Mouse (Mus musculus) embryonic facial prominence, embryonic 14.5 days (tissue): ENCODE data around the gene Cep290. TPM values are rescaled to one million over a fixed set of nuclear protein-coding genes. Genes with fewer than 3 reads are reported as not detected.

ENCODE experiments used
- ATAC-seq: fragments of 200-750 bp; cut with Nextera tagmentation; 2 replicates; pipeline ENCODE4 v1.8.0; 2017; ENCODE audit warnings: low read depth, moderate number of reproducible peaks, moderate TSS enrichment
- DNase-seq: peaks from one replicate; pipeline ENCODE4 v3.0.0-alpha.2; 2015; ENCODE audit warnings: low spot score
- H3K27ac ChIP-seq: fragments of 300-500 bp; sonication (generic); replicated peaks from 2 replicates; pipeline ENCODE4 v1.5.1; 2014; ENCODE audit warnings: low read depth, mild to moderate bottlenecking, low read length, moderate library complexity
- H3K27me3 ChIP-seq: fragments of 300-500 bp; sonication (generic); replicated peaks from 2 replicates; pipeline ENCODE4 v1.6.1; 2014; ENCODE audit warnings: low read length; ENCODE audit not compliant: control insufficient read depth, insufficient read depth
- H3K36me3 ChIP-seq: fragments of 300-500 bp; sonication (generic); 2 replicates; pipeline ENCODE4 v1.6.1; 2014; ENCODE audit warnings: low read length, mixed read lengths; ENCODE audit not compliant: control insufficient read depth, insufficient read depth
- H3K4me1 ChIP-seq: fragments of 300-500 bp; sonication (generic); 2 replicates; pipeline ENCODE4 v1.6.1; 2014; ENCODE audit warnings: antibody characterized with exemption, low read length; ENCODE audit not compliant: control insufficient read depth, insufficient read depth
- H3K4me2 ChIP-seq: fragments of 300-500 bp; sonication (generic); 2 replicates; pipeline ENCODE4 v1.6.1; 2014; ENCODE audit warnings: low read depth, mild to moderate bottlenecking, low read length, moderate library complexity, mixed read lengths
- H3K4me3 ChIP-seq: fragments of 300-500 bp; sonication (generic); 2 replicates; pipeline ENCODE4 v1.5.1; 2014; ENCODE audit warnings: low read depth, mild to moderate bottlenecking, low read length
- H3K9ac ChIP-seq: fragments of 300-500 bp; sonication (generic); 2 replicates; pipeline ENCODE4 v1.6.1; 2014; ENCODE audit warnings: low read depth, mild to moderate bottlenecking, low read length, moderate library complexity, mixed read lengths
- H3K9me3 ChIP-seq: fragments of 300-500 bp; sonication (generic); 2 replicates; pipeline ENCODE4 v1.6.1; 2016; ENCODE audit warnings: low read length; ENCODE audit not compliant: control insufficient read depth
- WGBS: fragments of 180-500 bp; shearing (Covaris S2); extraction: QIAGEN DNeasy Blood & Tissue Kit; methylation state at CpG from one replicate; pipeline ENCODE4 v1.1.7; 2014; 5-methylcytosine and 5-hydroxymethylcytosine counted together
- polyA plus RNA-seq: library from polyadenylated mRNA; unstranded; fragments of >200 nt; fragmentation: Nextera tagmentation; extraction: Ambion mirVana; gene quantifications from 2 replicates; pipeline ENCODE4 v1.2.1, GENCODE M21; 2014

The Cep290 gene
- polyA plus RNA-seq: 5.6 and 6.2 TPM in 2 replicates

DNA sequence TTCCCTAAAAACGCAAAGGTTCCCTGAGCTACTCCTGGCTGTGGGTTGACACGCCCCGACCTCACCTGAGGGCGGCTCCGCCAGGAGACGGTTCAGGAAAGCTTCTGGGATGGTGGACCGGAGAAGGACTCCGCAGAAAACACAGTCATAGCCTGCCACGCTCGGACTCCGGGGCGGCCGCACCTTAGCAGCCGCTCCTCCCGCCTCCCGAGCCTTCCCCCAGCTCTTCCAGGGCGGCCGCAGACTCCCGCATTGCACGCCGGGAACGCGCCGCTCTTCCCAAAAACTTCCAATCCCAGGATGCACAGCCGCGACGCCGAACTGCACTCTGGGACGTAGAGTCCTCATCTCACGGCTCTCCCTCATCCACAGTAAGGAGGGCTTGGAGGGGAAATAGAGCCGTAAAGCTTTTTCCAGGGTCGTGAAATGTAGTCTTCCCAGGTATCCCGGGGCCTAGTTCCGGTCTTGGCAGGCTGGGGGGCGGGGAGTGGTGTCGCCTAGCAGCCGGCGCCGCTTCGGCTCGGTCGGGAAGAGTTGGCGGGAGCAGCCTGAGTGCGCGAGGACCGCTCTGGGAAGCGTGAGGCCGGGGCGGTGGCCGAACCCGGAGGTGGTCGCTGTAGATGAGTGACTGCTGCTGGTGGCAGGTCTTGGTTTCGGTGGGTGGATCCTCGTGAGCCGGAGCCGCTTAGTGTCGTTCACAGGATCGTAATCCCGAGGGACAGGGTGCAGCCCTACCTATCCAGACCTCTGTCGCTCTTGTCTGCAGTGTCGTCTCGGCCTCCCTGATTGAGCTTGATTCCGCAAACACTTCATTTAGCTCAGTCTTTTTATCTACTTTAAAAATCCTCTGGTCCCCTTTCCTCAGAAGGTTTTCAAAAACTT, at the start of gene Cep290, which contains the start of gene Tmtc3:
Gene Cep290, plus strand, starts transcription at position 462 of the 882 bp plus-strand sequence.
Gene Tmtc3, minus strand, starts transcription at position 254 of the 882 bp plus-strand sequence.
- peak within 1 kb of the TSS; percentile 74 for H3K9ac ChIP-seq
- H3K27me3 ChIP-seq: no peaks in the 10 kb centered on the region
- WGBS: under 1% methylated on average over 40 of the region's 63 CpGs
- no peaks in the 10 kb centered on the region for H3K4me1 ChIP-seq
- H3K36me3 ChIP-seq: no peaks in the 10 kb centered on the region; the same call in 1 of the 2 replicates
- no peaks in the 10 kb centered on the region for H3K9me3 ChIP-seq
- H3K27ac ChIP-seq: peak within 1 kb of the TSS; percentile 17
- H3K4me2 ChIP-seq: peak within 1 kb of the TSS; percentile 83
- ATAC-seq (peak; percentile 99), DNase-seq (peak; percentile 99)
- H3K4me3 ChIP-seq: peak within 1 kb of the TSS; percentile 57

DNA sequence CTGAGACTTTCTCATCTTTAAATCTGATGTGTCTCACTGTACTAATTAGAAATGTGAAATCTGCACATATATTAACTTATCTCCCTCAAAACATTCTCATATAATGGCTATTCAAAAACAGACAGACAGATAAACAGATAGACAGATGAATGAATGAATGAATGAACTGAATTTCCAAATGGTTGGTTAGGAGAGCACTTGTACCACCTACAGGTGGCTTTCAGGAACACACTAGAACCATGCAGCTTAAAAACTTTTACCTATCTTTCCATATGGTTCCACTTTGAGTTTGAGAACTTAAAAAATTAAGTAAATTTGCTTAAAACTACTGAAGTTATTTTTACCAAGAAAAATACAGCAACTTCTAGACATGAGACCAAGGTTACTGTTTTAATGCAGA, 38.0 kb upstream of the Cep290 start:
- H3K4me1 ChIP-seq: no peaks in the 10 kb centered on the region
- ATAC-seq (no peak), DNase-seq (no peak)
- no peaks in the 10 kb centered on the region for H3K9me3 ChIP-seq
- H3K4me3 ChIP-seq: no peak overlapping the region
- no peaks in the 10 kb centered on the region for H3K27me3 ChIP-seq
- no peak overlapping the region for H3K4me2 ChIP-seq
- H3K36me3 ChIP-seq: peaks cover 25% of the 10 kb centered on the region
- no peak overlapping the region for H3K9ac ChIP-seq
- no peak overlapping the region for H3K27ac ChIP-seq

DNA sequence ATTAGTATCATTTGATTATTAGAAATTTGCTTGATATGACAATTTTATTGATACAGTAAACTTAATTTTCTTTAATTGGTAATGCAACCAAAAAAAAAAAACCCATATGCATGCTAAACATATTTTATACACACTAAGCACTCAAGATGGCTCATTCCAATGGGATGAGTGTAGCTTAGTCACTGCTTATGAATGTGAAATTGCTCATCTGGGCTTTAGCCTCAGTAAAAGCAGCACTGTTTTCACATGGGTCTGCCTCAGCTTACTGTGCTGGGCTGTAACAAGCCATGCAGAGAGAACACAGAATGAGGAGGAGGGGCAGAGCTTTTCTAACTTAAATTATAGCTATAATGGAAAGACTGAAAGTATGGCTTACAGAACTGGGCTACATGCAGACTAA, 26.8 kb upstream of the Cep290 start:
- Histone ChIP-seq H3K27me3 (no peaks in the 10 kb centered on the region), H3K9me3 (no peaks in the 10 kb centered on the region), H3K36me3 (peaks cover 32% of the 10 kb centered on the region), H3K4me1 (no peaks in the 10 kb centered on the region), H3K4me2 (no peak overlapping the region), H3K27ac (no peak overlapping the region), H3K9ac (no peak overlapping the region), H3K4me3 (no peak overlapping the region)
- no peak for ATAC-seq
- no peak for DNase-seq

DNA sequence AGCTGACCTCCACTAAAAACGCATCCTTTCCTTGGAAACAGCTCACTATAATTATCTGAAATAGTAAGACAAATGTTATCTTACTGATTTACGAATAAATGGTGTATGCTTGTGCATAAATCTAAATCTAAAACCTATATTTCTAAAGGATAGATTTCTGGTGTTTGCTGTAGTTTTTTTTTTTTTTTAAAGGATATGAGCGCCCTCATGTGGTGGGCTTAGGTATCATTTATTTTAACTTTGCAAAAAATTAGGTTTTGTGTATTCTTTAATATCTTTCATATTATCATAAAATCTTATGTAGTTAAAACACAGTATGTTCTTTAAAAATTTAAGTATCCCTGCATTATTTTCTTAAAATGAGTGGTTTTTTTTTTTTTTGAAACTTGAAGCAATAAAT, 12.3 kb upstream of the Cep290 start:
- ATAC-seq: no peak
- no peak for DNase-seq
- no peak overlapping the region for H3K9ac ChIP-seq
- H3K4me3 ChIP-seq: no peak overlapping the region
- H3K36me3 ChIP-seq: peaks cover 42% of the 10 kb centered on the region
- H3K4me1 ChIP-seq: no peaks in the 10 kb centered on the region
- no peak overlapping the region for H3K4me2 ChIP-seq
- H3K27me3 ChIP-seq: no peaks in the 10 kb centered on the region
- H3K27ac ChIP-seq: no peak overlapping the region
- no peaks in the 10 kb centered on the region for H3K9me3 ChIP-seq
- whole genome bisulfite sequencing: 48% methylated on average over 3 of the region's 3 CpGs

DNA sequence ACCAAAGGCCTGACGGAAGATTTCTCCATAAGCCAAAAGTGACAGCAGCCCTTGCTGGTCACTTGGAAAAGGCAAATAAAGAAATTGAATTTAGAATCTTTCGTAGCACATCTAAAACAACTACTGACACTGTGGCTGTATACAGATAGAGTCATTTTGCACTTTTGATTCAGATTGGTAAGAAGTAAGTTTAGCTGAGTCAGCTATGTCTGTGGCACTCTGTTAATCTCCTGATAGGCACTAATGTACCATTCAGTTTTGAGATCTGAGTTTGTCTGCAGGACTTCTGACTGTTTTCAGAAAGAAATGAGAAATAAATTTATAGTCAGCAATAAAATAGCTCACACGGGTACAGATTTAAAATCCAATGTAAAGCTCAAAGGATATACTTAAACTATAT, 7.8 kb upstream of the Cep290 start:
- Histone ChIP-seq H3K4me2 (no peak overlapping the region), H3K36me3 (peaks cover 20% of the 10 kb centered on the region; the same call in 1 of the 2 replicates), H3K27ac (no peak overlapping the region), H3K4me1 (no peaks in the 10 kb centered on the region), H3K9ac (no peak overlapping the region), H3K4me3 (no peak overlapping the region), H3K27me3 (no peaks in the 10 kb centered on the region), H3K9me3 (no peaks in the 10 kb centered on the region)
- DNase-seq (no peak), ATAC-seq (no peak)
- WGBS: 93% methylated on average over 3 of the region's 3 CpGs

- peak overlapping the region; percentile 17 for H3K27ac ChIP-seq
These were observed 659 bp upstream of the Cep290 start for GRCm38 (mm10) chr10:100486701-100487096.

GRCm38 (mm10) chr10:100491916-100492315, 4.6 kb downstream of the Cep290 start:
- no peak for DNase-seq
- 90% methylated on average over 7 of the region's 7 CpGs for WGBS
- H3K4me3 ChIP-seq: no peak overlapping the region
- H3K36me3 ChIP-seq: peaks cover 19% of the 10 kb centered on the region
- no peak for ATAC-seq
- H3K4me1 ChIP-seq: no peaks in the 10 kb centered on the region
- no peaks in the 10 kb centered on the region for H3K9me3 ChIP-seq
- H3K27me3 ChIP-seq: no peaks in the 10 kb centered on the region
- no peak overlapping the region for H3K9ac ChIP-seq
- no peak overlapping the region for H3K4me2 ChIP-seq
- H3K27ac ChIP-seq: no peak overlapping the region

More at GRCm38 (mm10) chr10:100486701-100487096, 659 bp upstream of the Cep290 start:
- H3K36me3 ChIP-seq: no peaks in the 10 kb centered on the region; the same call in 1 of the 2 replicates
- H3K27me3 ChIP-seq: no peaks in the 10 kb centered on the region
- peak overlapping the region; percentile 57 for H3K4me3 ChIP-seq
- H3K4me2 ChIP-seq: peak overlapping the region; percentile 83
- ATAC-seq (no peak; the same call in 1 of the 2 replicates), DNase-seq (peak; percentile 39)
- no peaks in the 10 kb centered on the region for H3K4me1 ChIP-seq
- WGBS: under 1% methylated on average over 13 of the region's 13 CpGs
- no peaks in the 10 kb centered on the region for H3K9me3 ChIP-seq
- H3K9ac ChIP-seq: peak overlapping the region; percentile 74

DNA sequence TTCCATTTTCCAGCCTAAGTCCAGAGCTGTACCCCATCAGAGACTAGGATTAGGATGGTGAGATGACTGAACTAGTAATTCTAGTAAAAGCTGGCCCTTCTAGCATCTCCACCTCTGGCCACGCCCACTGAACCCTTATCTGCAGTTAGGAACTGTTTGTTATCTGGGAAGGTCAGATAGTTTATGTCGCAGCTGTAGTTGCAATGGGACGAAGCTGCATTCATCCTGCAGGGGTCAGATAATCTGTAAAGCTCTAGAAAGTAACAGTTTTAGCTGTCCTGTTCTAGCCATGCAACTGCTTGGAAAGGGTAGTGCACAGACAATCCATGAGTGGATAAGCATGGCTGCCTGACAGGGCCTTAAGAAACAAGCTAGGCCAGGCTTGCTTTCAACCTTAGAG, 11.0 kb downstream of the Cep290 start:
- ATAC-seq (no peak), DNase-seq (no peak)
- Histone ChIP-seq H3K27ac (no peak overlapping the region), H3K9me3 (no peaks in the 10 kb centered on the region), H3K4me3 (no peak overlapping the region), H3K27me3 (no peaks in the 10 kb centered on the region), H3K4me1 (no peaks in the 10 kb centered on the region), H3K4me2 (no peak overlapping the region), H3K36me3 (peaks cover 49% of the 10 kb centered on the region), H3K9ac (no peak overlapping the region)
- WGBS: 89% methylated on average over 3 of the region's 3 CpGs

GRCm38 (mm10) chr10:100508170-100508569, 20.8 kb downstream of the Cep290 start:
- Histone ChIP-seq H3K9ac (no peak overlapping the region), H3K27me3 (no peaks in the 10 kb centered on the region), H3K4me3 (no peak overlapping the region), H3K9me3 (no peaks in the 10 kb centered on the region), H3K4me1 (no peaks in the 10 kb centered on the region), H3K36me3 (peaks cover 24% of the 10 kb centered on the region), H3K27ac (no peak overlapping the region), H3K4me2 (no peak overlapping the region)
- no peak for ATAC-seq
- WGBS: 85% methylated on average over 1 of the region's 1 CpGs
- no peak for DNase-seq
